Mouse (Mus musculus) liver, adult (tissue): ENCODE data around the gene Sox5.

Experiments
- GATA4 ChIP-seq: IDR thresholded peaks from 2 replicates; pipeline ENCODE4 v1.6.1; 2014; ENCODE audit warnings: mild to moderate bottlenecking, low read length; ENCODE audit not compliant: insufficient replicate concordance

Sox5 gene

GRCm38 (mm10) chr6:144429276-144429675, 352.5 kb downstream of the Sox5 start:
- no peak for TF ChIP-seq GATA4

GRCm38 (mm10) chr6:144408030-144408429, 373.7 kb downstream of the Sox5 start:
- no peak for TF ChIP-seq GATA4

GRCm38 (mm10) chr6:144398115-144398514, 383.7 kb downstream of the Sox5 start:
- TF ChIP-seq GATA4 = no peak

- TF ChIP-seq GATA4 = no peak
Measured at GRCm38 (mm10) chr6:144393151-144393550, 388.6 kb downstream of the Sox5 start.

GRCm38 (mm10) chr6:144389333-144390054, 392.3 kb downstream of the Sox5 start:
- TF ChIP-seq GATA4 = no peak

- no peak for TF ChIP-seq GATA4
Measured at GRCm38 (mm10) chr6:144387539-144388255, 394.1 kb downstream of the Sox5 start.

- TF ChIP-seq GATA4 = no peak
Measured at GRCm38 (mm10) chr6:144380641-144381040, 401.1 kb downstream of the Sox5 start.

- no peak for TF ChIP-seq GATA4
Measured at GRCm38 (mm10) chr6:144380171-144380570, 401.6 kb downstream of the Sox5 start.

- TF ChIP-seq GATA4 = no peak
Measured at GRCm38 (mm10) chr6:144374810-144375209, 407.0 kb downstream of the Sox5 start.

GRCm38 (mm10) chr6:144370699-144371098, 411.1 kb downstream of the Sox5 start:
- TF ChIP-seq GATA4 = no peak

GRCm38 (mm10) chr6:144367626-144368077, 414.1 kb downstream of the Sox5 start:
- no peak for TF ChIP-seq GATA4

- no peak for TF ChIP-seq GATA4
Measured at GRCm38 (mm10) chr6:144361267-144362038, 420.3 kb downstream of the Sox5 start.

- no peak for TF ChIP-seq GATA4
Measured at GRCm38 (mm10) chr6:144357081-144357480, 424.7 kb downstream of the Sox5 start.

GRCm38 (mm10) chr6:144351049-144351448, 430.7 kb downstream of the Sox5 start:
- no peak for TF ChIP-seq GATA4

- TF ChIP-seq GATA4 = no peak
Measured at GRCm38 (mm10) chr6:144343338-144343737, 438.4 kb downstream of the Sox5 start.

- TF ChIP-seq GATA4 = no peak
Measured at GRCm38 (mm10) chr6:144339554-144339953, 442.2 kb downstream of the Sox5 start.
